Mouse (Mus musculus) liver, embryonic 14.5 days (tissue): ENCODE data around the gene Gm826.

Experiments
- CTCF ChIP-seq: IDR thresholded peaks from 2 replicates; pipeline ENCODE4 v1.5.1; 2016; ENCODE audit warnings: antibody characterized with exemption, low read depth, control low read depth
- EP300 ChIP-seq: IDR thresholded peaks from 2 replicates; pipeline ENCODE4 v1.6.1; 2016; ENCODE audit warnings: antibody characterized with exemption, low read depth

DNA sequence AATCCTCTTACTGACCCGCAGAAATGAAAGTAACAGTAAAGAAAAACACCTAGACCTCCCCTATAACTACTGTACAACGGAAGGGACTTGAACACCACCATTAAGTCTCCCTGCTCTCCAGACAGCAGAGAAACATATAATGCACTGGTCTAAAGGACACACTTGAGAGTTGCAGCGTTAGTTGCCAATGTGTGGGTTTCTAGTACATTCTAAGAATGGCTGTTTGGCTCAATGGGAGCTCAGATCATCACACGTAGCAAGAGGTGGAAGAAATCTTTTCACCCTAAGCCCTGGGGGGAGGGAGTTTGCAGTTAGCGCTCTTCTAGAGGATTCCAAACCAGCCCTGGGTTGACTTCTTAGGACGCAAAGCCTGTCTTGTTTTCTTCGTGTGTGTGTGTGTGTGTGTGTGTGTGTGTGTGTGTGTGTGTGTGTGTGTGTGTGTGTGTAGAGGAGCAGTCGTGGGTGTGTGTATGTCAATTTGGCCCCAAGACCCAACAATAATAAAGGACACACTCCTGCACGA is 30.2 kb upstream of the Gm826 start:
- TF ChIP-seq CTCF (no peak), EP300 (no peak)
